Mouse (Mus musculus) kidney, postnatal 14 days (tissue): ENCODE data around the gene Dusp18.
A peak's percentile ranks its signal among the peaks of the same experiment; 100 is the strongest.

Experiments used
- DNase-seq: peaks from one replicate; pipeline ENCODE4 v3.0.0; 2022; ENCODE audit warnings: mixed read lengths

Dusp18 gene

DNA sequence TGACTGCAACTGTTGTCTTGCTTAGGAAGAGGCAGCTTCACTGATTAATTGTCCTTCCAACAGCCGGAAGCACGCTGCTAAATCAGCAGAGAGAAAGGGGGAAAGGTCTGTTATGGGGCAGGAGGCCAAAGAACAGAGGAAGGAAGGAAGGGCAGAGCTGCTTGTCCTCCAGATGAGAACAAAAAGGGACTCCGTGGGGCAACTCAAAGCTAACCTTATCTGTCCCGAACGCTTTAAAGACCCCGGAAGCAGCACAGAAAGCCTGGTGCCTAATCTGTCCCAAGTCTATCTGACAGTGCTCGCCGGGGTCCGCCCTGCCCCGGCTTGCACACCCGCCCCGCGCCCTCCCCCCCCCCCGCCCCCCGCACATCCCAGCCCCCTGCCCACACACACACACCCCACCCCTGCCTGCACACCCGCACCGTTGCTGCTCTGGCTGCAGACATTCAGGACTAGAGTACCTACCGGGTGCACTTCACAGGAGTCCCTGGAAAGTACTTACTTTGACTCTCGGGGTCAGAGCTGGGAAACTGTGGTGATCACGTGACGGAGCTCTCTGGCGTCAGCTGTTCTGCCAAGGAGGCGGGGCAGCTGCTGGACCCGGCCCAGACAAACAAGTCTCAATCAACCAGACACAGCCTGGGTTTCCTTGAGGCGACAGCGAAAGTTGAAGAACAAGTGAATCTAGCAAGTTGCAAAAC is 36.6 kb downstream of the Dusp18 start, which contains the start of gene Tcn2:
Gene Tcn2 (minus strand): TSS at position 649 of the 701 bp plus-strand sequence.
- DNase-seq = peak; percentile 96

DNA sequence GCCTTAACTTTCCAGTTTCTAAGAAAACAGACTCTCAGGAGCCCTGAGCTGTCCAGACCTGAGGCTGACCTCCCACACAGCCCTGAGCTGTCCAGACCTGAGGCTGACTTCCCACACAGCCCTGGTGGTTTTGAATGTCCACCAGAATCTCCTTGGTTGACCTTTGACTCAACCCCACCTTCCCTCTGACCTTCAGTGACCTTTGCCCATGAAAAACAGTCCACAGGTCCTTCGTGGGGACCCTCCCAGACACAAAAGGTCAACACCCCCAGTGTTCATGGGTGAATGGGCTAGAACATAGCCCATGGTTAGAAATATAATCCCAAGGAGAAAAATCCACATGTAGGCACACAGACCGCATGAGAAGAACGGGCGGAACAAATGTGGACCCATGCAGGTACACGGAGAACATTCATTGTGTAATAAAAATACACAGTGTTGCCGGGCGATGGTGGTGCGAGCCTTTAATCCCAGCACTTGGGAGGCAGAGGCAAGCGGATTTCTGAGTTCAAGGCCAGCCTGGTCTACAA is 38.8 kb downstream of the Dusp18 start:
- no peak for DNase-seq

DNA sequence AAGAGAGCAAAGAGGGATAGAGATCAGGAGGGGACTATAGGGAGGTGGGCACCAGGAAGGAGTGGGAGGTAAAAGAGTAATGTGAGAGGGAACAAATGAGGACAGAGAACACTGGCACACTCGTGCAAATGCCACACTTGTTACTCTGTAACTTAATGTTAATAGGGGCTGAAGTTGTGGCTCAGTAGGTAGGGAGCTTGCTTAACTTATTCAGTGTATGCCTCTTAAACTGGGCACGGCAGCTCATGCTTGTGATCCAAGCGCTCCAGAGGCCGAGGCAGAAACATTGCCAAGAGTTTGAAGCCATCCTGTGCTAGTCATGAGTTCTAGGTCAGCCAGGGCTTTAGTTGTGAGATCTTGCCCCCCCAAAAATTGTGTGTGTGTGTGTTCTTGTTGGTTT is 40.1 kb downstream of the Dusp18 start:
- peak; percentile 46 for DNase-seq

DNA sequence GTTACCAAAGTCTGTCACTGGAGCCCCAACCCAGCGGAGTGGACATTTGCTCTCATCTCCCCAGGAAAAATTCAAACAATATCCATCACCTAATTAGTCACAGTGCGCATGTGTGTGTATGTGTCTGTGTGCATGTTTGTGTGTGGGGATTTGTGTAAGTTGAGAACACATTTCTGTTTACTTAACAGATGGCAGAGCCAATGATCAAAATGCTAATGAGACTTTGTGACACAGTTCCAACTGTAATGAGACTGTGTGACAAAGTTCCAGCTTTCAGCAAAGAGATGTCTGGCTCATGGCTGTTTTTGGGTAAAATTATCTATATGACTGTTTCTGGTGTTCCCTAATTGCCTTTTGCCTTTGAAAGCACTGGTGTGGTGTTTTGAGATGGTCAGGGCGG is 41.3 kb downstream of the Dusp18 start:
- no peak for DNase-seq

DNA sequence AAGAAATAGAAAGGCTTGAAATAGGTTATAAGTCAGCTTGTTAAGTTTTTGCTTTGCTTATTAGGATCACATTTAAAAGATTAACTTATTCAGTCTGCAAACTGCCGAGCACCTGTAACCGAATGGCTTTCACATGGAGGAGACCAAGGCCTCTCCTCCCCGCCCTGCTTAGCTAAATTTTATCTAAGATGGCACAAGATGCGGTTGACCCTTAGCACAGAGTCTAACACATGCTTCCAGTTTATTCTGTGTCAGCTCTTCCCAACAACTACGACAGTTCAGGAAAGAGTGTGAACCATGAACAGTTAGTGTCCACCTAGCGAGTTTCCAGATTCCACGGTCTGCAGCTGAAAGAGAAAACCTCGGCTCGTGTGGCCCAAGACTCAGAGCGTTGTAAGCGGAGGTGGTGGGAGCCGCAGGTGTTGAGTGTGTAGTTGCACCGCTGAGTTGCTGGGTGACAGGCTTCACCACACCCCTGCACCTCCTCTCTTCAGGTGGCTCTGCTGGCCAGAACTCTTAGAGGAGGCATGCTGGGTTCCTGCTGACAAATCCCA is 42.4 kb downstream of the Dusp18 start:
- peak; percentile 75 for DNase-seq

DNA sequence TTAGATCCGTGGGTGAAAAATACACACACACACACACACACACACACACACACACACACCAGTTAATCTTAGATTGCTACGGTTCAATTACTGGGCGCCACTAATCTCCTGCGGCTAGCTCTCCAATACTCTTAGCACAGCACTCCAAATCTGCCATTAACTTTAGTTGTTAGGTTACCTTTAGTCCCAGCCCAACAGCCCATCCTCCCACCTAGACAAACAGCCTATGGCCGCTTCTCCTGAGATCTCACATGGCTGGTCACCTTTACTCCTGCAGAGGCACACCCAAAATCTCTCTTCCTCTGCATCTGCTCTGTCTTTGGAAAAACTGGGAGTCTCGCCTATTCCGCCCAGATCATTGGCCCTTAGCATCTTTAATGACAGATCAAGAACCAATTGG is 46.3 kb downstream of the Dusp18 start:
- DNase-seq = no peak

DNA sequence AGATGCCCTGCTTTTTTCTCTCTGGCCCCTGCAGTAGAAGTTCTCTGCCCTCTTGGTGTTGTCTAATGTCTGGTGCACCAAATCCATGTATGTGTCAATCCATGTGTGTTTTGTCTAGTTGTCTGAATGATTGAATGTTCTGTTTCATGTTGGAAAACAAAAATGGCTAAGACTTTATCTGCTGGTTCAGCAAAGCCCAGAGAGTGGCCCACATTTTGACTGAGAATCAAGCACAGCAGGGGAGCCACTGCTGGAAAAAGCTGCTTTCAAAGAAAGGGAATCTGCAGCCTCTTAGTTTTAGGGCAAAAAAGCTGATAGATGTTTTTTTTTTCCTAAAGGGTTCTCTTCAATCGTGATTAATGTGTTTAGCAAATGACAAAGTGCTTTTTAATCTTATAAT is 51.3 kb downstream of the Dusp18 start:
- no peak for DNase-seq
